Comparison of ENCODE assay signal across 13 mouse cellular contexts in the genomic region with DNA sequence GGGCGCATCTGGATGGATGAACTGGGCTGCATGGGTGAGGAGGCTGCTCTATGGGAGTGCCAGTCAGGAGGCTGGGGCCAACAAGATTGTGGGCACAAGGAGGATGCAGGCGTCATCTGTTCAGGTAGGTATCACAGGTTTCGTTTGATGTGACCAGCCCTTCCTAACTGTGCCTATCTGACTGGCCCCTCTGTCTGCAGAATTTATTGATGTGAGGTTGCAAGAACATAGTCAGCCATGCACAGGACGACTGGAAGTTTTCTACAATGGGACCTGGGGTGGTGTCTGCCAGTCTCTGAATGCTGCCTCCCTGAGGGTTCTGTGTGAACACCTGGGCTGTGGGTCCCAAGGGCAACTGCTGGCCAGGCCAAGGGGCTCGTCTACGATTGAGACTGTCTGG. TPM values are rescaled to one million over a fixed set of nuclear protein-coding genes. Genes with fewer than 3 reads are reported as not detected.
"Had no signal": no experiment of that assay in that cellular context is flagged by ENCODE, and none has a peak within 500 bp of the region (broad histone marks: within the 10 kb centered on the region; RNA-seq: fewer than 3 reads in every experiment).

No protein-coding gene starts in this region.

- DNase-seq: retina, postnatal 1 day; right cerebral cortex, adult 18-20 months; right cerebral cortex, postnatal 14 days; right cerebral cortex, postnatal 25 days; right cerebral cortex, postnatal 4 days; spleen, adult 18-20 months; thymus, adult 18-20 months; thymus, adult 2 months; thymus, postnatal 14 days; thymus, postnatal 25 days; thymus, postnatal 36 days; thymus, postnatal 4 days had no signal

RNA-seq across cellular contexts. Expression of gene Olfr525, which starts 23.8 kb away (rescaled TPM):
- total RNA-seq: neutrophil, adult 5-6 weeks had no signal

RNA-seq across cellular contexts. Expression of gene Olfr527, which starts 36.9 kb away (rescaled TPM):
- total RNA-seq: neutrophil, adult 5-6 weeks had no signal
